Comparison of ENCODE assay signal across 8 mouse cellular contexts in the genomic region with DNA sequence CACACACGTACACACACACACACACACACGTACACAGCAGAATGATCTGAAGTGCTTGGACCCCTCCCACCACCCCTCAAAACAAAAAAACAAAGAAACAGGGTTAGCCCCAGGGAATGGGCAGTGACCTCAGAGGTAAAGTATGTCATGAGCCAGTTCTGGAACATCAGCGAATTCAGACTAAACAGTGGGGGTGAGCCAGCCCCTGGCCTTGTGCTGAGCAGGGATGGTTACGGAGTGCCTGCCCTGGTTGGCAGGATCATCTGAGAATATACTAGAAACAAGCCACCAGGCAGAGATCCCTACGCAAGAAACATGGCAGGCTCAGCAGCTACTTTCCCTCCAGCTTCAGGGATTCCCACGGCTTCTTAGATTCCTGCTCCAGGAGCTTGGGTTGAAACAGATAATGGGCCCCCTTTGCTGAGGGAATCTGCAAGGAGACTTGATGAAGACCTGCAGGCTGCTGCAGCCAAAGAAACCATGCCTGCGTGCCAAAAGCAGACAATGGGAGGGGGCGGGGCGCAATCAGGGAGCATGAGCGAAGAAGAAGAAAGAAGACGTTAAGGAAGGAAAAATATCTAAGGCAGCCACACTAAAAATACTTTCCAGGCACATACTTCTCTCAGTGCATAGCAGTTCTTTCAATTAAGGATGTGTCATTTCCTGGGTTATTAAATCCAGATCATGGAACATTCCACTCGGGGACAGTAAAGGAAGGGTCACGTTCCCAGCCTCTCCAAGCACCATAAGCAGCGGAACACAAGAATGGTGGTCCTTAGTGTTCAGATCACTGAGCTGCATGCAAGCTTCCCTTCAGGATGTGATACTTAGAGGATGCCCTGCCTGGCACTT. TPM values are rescaled to one million over a fixed set of nuclear protein-coding genes. Genes with fewer than 3 reads are reported as not detected.
DNase-seq lines count a peak whose midpoint lies in the region; ATAC-seq lines count a peak whose summit lies in the region.

No protein-coding gene starts in this region.

- H3K27me3 ChIP-seq in intestine, embryonic 14.5 days (replicated peaks; ENCODE audit: control insufficient read depth, insufficient read depth, low read length): no peaks in the 10 kb centered on the region
- no peaks in the 10 kb centered on the region for H3K27me3 ChIP-seq in neural tube, embryonic 13.5 days

- peak; percentile 10 to 19 for DNase-seq in left cerebral cortex, postnatal 25 days (ENCODE audit: low spot score in 2 of 2)
- DNase-seq in left cerebral cortex, adult 11 months (ENCODE audit: low spot score): no peak
- DNase-seq in embryo, embryonic 10 days (ENCODE audit: low spot score): peak; percentile 39
- DNase-seq in gastrocnemius, postnatal 25 days: peak; percentile 52
- peak; percentile 67 for DNase-seq in intestine, embryonic 14.5 days (ENCODE audit: low spot score)

- 0 out of 2 replicates have a peak, but pooled peaks have one; percentile 59 for ATAC-seq in intestine, embryonic 14.5 days (replicated peaks; ENCODE audit: low FRiP score, low TSS enrichment, low read depth)
- peak; percentile 64; the same call in 1 of the 2 replicates for ATAC-seq in neural tube, embryonic 13.5 days (ENCODE audit: low read depth)
- ATAC-seq in CD4-positive, CD25-positive, alpha-beta regulatory T cell, adult 4 months: no peak
- ATAC-seq in inflammation-experienced regulatory T-cells, adult 6 months: no peak

- H3K9ac ChIP-seq in intestine, embryonic 14.5 days (ENCODE audit: low read length): no peak overlapping the region
- H3K9ac ChIP-seq in neural tube, embryonic 13.5 days: peak overlapping the region; percentile 23; the same call in 1 of the 2 replicates

- H3K4me1 ChIP-seq in intestine, embryonic 14.5 days (replicated peaks; ENCODE audit: control insufficient read depth, insufficient read depth, low read length): 0 out of 2 replicates have a peak, but pooled peaks cover 8% of the 10 kb centered on the region
- peaks cover 9% of the 10 kb centered on the region for H3K4me1 ChIP-seq in neural tube, embryonic 13.5 days (replicated peaks)

- H3K4me3 ChIP-seq in intestine, embryonic 14.5 days (ENCODE audit: low read depth, low read length): no peak overlapping the region
- H3K4me3 ChIP-seq in neural tube, embryonic 13.5 days: no peak overlapping the region

- 49% methylated on average over 14 of the region's 14 CpGs for WGBS in intestine, embryonic 14.5 days
- 34% methylated on average over 14 of the region's 14 CpGs for WGBS in neural tube, embryonic 13.5 days

- H3K36me3 ChIP-seq in intestine, embryonic 14.5 days (ENCODE audit: control insufficient read depth, insufficient read depth, low read length): 0 out of 2 replicates have a peak, but pooled peaks cover 4% of the 10 kb centered on the region
- no peaks in the 10 kb centered on the region for H3K36me3 ChIP-seq in neural tube, embryonic 13.5 days

- no peaks in the 10 kb centered on the region for H3K9me3 ChIP-seq in intestine, embryonic 14.5 days (ENCODE audit: control insufficient read depth, low read length)
- H3K9me3 ChIP-seq in neural tube, embryonic 13.5 days: no peaks in the 10 kb centered on the region

- H3K27ac ChIP-seq in intestine, embryonic 14.5 days (ENCODE audit: low read depth): peak overlapping the region; percentile 40
- H3K27ac ChIP-seq in neural tube, embryonic 13.5 days (replicated peaks): no peak overlapping the region; the same call in 1 of the 2 replicates

- 0 out of 2 replicates have a peak overlapping the region, but pooled peaks have one; percentile 20 for H3K4me2 ChIP-seq in intestine, embryonic 14.5 days (ENCODE audit: low read length)
- peak overlapping the region; percentile 25 for H3K4me2 ChIP-seq in neural tube, embryonic 13.5 days

- intact Hi-C loops in left cerebral cortex, postnatal 25 days (cut with DNase I): no loop called here

RNA-seq across cellular contexts. Expression of gene Pdlim1, which starts 30.6 kb away (rescaled TPM):
- total RNA-seq in left cerebral cortex, postnatal 25 days (2021): 10 to 100 TPM; 15.0 to 15.8 TPM
- total RNA-seq in gastrocnemius, postnatal 25 days (2021): 100 to 1,000 TPM; 116 to 150 TPM
- 192 and 200 TPM in 2 replicates for polyA plus RNA-seq in intestine, embryonic 14.5 days (2014; fragmentation: Nextera tagmentation; extraction: Ambion mirVana)
- 26.2 and 27.3 TPM in 2 replicates for polyA plus RNA-seq in neural tube, embryonic 13.5 days (2015; fragmentation: Nextera tagmentation; extraction: Ambion mirVana)
- polyA plus RNA-seq in CD4-positive, CD25-positive, alpha-beta regulatory T cell, adult 4 months (2017; shearing (Covaris generic)): 100 to 1,000 TPM; 133 to 159 TPM
- 100 to 1,000 TPM; 103 to 158 (median 146) TPM for polyA plus RNA-seq in inflammation-experienced regulatory T-cells, adult 6 months (2017; shearing (Covaris generic))

RNA-seq across cellular contexts. Expression of gene Cyp2c70, which starts 53.9 kb away (rescaled TPM):
- total RNA-seq in left cerebral cortex, postnatal 25 days (2021): 1 to 10 TPM; 1.5 to 1.8 TPM
- total RNA-seq in gastrocnemius, postnatal 25 days (2021): not detected
- polyA plus RNA-seq in intestine, embryonic 14.5 days (2014; fragmentation: Nextera tagmentation; extraction: Ambion mirVana): 0.39 and 0.79 TPM in 2 replicates
- not detected in 2 replicates for polyA plus RNA-seq in neural tube, embryonic 13.5 days (2015; fragmentation: Nextera tagmentation; extraction: Ambion mirVana)
- not detected for polyA plus RNA-seq in CD4-positive, CD25-positive, alpha-beta regulatory T cell, adult 4 months (2017; shearing (Covaris generic))
- polyA plus RNA-seq in inflammation-experienced regulatory T-cells, adult 6 months (2017; shearing (Covaris generic)): not detected

Comparison
In these comparisons a context has a peak if more than half of its experiments do, and no peak if none do; other contexts are left out.
1. ATAC-seq: peak in intestine, embryonic 14.5 days (single experiment) and neural tube, embryonic 13.5 days (single experiment); none in CD4-positive, CD25-positive, alpha-beta regulatory T cell, adult 4 months (single experiment) and inflammation-experienced regulatory T-cells, adult 6 months (single experiment).